Mouse (Mus musculus) forebrain, embryonic 14.5 days (tissue): Measurements from ENCODE around the gene Wdr54. TPM values are rescaled to one million over a fixed set of nuclear protein-coding genes. Genes with fewer than 3 reads are reported as not detected.
A peak's percentile ranks its signal among the peaks of the same experiment; 100 is the strongest.

Experiments used
- ATAC-seq: fragments of 200-750 bp; cut with Nextera tagmentation; 2 replicates; pipeline ENCODE4 v1.8.0; 2017; ENCODE audit warnings: mild to moderate bottlenecking, moderate library complexity
- DNase-seq: peaks from one replicate; pipeline ENCODE4 v3.0.0-alpha.2; 2015; ENCODE audit warnings: low spot score
- H3K27ac ChIP-seq: fragments of 300-500 bp; sonication (generic); 2 replicates; pipeline ENCODE4 v1.5.1; 2014; ENCODE audit warnings: low read depth, mild to moderate bottlenecking, control low read depth, low read length, moderate library complexity
- H3K27me3 ChIP-seq: fragments of 300-500 bp; sonication (generic); replicated peaks from 2 replicates; pipeline ENCODE4 v1.6.1; 2014; ENCODE audit warnings: low read length, control low read depth, mixed read lengths; ENCODE audit not compliant: control insufficient read depth, insufficient read depth
- H3K36me3 ChIP-seq: fragments of 300-500 bp; sonication (generic); 2 replicates; pipeline ENCODE4 v1.6.1; 2014; ENCODE audit warnings: low read length, control low read depth; ENCODE audit not compliant: control insufficient read depth, insufficient read depth
- H3K4me1 ChIP-seq: fragments of 300-500 bp; sonication (generic); 2 replicates; pipeline ENCODE4 v1.6.1; 2014; ENCODE audit warnings: antibody characterized with exemption, low read length, control low read depth; ENCODE audit not compliant: control insufficient read depth, insufficient read depth
- H3K4me2 ChIP-seq: fragments of 300-500 bp; sonication (generic); 2 replicates; pipeline ENCODE4 v1.6.1; 2014; ENCODE audit warnings: mild to moderate bottlenecking, control low read depth, low read length
- H3K4me3 ChIP-seq: fragments of 300-500 bp; sonication (generic); 2 replicates; pipeline ENCODE4 v1.5.1; 2014; ENCODE audit warnings: low read depth, low read length, control low read depth
- H3K9ac ChIP-seq: fragments of 300-500 bp; sonication (generic); 2 replicates; pipeline ENCODE4 v1.6.1; 2014; ENCODE audit warnings: mild to moderate bottlenecking, low read length, control low read depth, moderate library complexity
- H3K9me3 ChIP-seq: fragments of 300-500 bp; sonication (generic); replicated peaks from 2 replicates; pipeline ENCODE4 v1.6.1; 2016; ENCODE audit warnings: low read length, control low read depth, mixed read lengths; ENCODE audit not compliant: control insufficient read depth
- WGBS: fragments of 180-500 bp; shearing (Covaris S2); extraction: QIAGEN DNeasy Blood & Tissue Kit; methylation state at CpG from one replicate; pipeline ENCODE4 v1.1.7; 2014; 5-methylcytosine and 5-hydroxymethylcytosine counted together
- polyA plus RNA-seq: library from polyadenylated mRNA; unstranded; fragments of >200 nt; fragmentation: Nextera tagmentation; extraction: Ambion mirVana; gene quantifications from 2 replicates; pipeline ENCODE4 v1.2.1, GENCODE M21; 2014

The Wdr54 gene
- polyA plus RNA-seq, 1 experiment from 2014 or later = 23.9 TPM

DNA sequence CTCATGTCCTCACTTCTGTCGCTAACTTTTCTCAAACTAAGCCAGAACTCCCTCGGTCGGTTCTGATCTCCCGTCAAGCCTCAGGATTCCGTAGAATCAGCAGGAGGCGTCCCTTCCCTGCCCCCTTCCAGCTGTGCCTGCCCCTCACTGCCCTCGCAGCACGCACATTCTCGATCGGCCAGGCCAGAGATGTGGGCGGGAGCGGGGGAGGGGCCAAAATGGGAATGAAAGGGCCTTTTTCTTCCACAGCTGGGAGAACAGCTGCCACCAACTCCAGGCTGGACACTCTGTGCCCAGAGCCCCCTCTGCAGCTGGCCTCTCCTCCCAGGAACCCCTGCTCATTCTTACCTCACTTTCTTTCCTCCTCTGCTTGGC, 18.6 kb downstream of the Wdr54 start:
- H3K36me3 ChIP-seq = no peaks in the 10 kb centered on the region
- ATAC-seq (peak; percentile 43), DNase-seq (peak; percentile 55)
- peak overlapping the region; percentile 33 for H3K4me3 ChIP-seq
- H3K27me3 ChIP-seq = peaks cover 12% of the 10 kb centered on the region; the same call in 1 of the 2 replicates
- peak overlapping the region; percentile 67 for H3K9ac ChIP-seq
- H3K4me2 ChIP-seq = peak overlapping the region; percentile 67
- 2% methylated on average over 12 of the region's 12 CpGs for WGBS
- H3K4me1 ChIP-seq = peaks cover 19% of the 10 kb centered on the region
- H3K9me3 ChIP-seq = no peaks in the 10 kb centered on the region
- H3K27ac ChIP-seq = peak overlapping the region; percentile 80

DNA sequence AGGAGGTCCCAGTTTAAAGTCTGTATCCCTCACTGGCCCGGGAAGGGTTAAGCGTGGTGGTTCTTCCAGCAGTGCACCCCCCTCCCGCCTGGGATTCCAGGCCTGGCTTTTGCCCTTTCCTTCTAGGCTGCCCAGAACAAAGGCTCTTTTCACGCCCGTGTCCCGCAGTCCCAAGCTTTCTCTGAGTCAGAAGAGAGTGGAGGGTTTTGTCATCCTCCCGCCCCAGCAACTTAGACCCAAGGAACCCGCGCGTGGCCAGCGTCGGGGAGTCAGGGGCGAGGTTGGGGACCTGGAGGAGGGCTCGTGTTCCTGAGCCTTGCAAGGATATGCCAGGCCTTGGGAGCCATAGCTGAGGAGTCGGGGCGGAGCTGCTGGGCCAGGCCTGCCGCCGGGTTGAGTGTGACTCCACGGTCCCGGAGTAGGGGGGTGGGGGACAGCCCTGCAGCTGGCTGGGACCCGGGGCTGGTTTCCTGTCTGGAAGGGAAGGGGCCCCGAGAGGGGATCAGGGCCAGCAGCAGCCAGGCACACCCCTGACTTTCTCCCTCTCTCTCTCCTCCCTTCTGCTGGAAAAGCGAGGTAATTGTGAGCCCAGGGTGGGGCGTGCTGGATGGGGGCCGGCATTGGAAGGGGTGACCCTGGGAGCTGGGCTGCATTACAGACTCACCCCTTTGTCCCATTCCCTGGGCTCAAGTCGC, 19.2 kb downstream of the Wdr54 start:
- WGBS = under 1% methylated on average over 22 of the region's 26 CpGs

DNA sequence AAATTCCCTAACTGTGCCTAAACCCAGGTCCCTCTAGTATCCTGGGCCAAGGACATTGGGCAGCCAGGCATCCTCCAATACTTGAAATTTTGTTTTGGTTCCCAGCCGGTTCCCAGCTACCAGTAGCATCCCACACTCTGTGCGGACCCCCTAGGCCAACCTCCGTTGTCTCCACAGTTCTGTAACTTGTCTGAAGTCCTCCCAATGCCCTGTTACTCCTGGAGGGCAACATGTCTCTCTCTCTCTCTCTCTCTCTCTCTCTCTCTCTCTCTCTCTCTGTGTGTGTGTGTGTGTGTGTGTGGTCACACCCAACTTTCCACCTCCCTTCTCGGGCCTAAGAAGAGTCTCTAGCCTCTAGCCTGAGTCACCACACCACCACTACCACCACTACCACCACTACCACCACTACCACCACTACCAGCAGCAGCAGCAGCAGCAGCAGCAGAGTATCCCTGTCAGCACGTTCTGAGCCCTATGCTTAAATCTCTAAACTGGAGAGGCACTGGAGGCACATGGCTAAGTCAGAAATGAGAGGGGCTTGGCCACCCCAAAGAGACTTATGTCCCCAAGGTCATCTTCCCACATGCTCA, 19.8 kb downstream of the Wdr54 start:
- ATAC-seq (no peak), DNase-seq (no peak)
- WGBS = 24% methylated on average over 5 of the region's 5 CpGs
- H3K4me2 ChIP-seq = peak overlapping the region; percentile 67
- peak overlapping the region; percentile 67; the same call in 1 of the 2 replicates for H3K9ac ChIP-seq
- H3K36me3 ChIP-seq = no peaks in the 10 kb centered on the region
- H3K4me1 ChIP-seq = peaks cover 12% of the 10 kb centered on the region
- peak overlapping the region; percentile 80; the same call in 1 of the 2 replicates for H3K27ac ChIP-seq
- peak overlapping the region; percentile 33; the same call in 1 of the 2 replicates for H3K4me3 ChIP-seq
- no peaks in the 10 kb centered on the region for H3K9me3 ChIP-seq
- H3K27me3 ChIP-seq = peaks cover 8% of the 10 kb centered on the region; the same call in 1 of the 2 replicates

More for the DNA sequence above, 19.2 kb downstream of the Wdr54 start:
- peak; percentile 47 for DNase-seq
- ATAC-seq = peak; percentile 77
- Histone ChIP-seq H3K36me3 (no peaks in the 10 kb centered on the region), H3K4me1 (peaks cover 14% of the 10 kb centered on the region), H3K9ac (peak overlapping the region; percentile 67), H3K4me3 (peak overlapping the region; percentile 33), H3K4me2 (peak overlapping the region; percentile 67), H3K27ac (peak overlapping the region; percentile 80), H3K27me3 (peaks cover 12% of the 10 kb centered on the region; the same call in 1 of the 2 replicates), H3K9me3 (no peaks in the 10 kb centered on the region)

DNA sequence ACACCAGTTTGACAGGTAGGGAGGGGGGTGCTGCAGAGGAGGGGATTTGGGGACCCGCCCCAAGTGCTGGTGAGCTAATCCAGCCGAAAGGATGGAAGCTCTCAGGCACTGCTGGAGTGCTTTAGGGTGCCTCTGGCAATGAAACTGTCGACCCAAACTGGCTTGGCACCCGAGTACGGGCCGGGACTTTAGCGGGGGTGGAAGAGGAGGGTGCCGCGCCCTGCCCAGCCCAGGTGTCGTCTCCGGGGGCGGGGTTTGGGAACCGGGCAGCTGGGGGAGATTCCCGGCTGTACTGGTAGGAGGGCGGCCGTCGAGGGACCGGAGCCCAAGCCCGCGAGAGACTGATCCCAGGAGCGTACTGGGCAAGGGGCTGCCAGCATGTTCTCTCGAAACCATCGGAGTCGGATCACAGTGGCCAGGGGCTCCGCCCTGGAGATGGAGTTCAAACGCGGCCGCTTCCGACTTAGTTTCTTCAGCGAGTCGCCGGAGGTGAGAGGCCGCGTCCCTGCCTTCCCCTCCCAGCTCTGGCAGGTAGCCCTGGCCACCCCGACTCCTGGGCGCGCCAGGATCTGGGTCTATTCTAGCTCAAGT, 20.5 kb downstream of the Wdr54 start:
- 7% methylated on average over 36 of the region's 37 CpGs for whole genome bisulfite sequencing
- Histone ChIP-seq H3K4me1 (peaks cover 12% of the 10 kb centered on the region), H3K27me3 (peaks cover 7% of the 10 kb centered on the region; the same call in 1 of the 2 replicates), H3K36me3 (no peaks in the 10 kb centered on the region), H3K4me3 (no peak overlapping the region), H3K4me2 (peak overlapping the region; percentile 67), H3K27ac (no peak overlapping the region), H3K9me3 (no peaks in the 10 kb centered on the region), H3K9ac (no peak overlapping the region)
- DNase-seq = no peak
- no peak for ATAC-seq

DNA sequence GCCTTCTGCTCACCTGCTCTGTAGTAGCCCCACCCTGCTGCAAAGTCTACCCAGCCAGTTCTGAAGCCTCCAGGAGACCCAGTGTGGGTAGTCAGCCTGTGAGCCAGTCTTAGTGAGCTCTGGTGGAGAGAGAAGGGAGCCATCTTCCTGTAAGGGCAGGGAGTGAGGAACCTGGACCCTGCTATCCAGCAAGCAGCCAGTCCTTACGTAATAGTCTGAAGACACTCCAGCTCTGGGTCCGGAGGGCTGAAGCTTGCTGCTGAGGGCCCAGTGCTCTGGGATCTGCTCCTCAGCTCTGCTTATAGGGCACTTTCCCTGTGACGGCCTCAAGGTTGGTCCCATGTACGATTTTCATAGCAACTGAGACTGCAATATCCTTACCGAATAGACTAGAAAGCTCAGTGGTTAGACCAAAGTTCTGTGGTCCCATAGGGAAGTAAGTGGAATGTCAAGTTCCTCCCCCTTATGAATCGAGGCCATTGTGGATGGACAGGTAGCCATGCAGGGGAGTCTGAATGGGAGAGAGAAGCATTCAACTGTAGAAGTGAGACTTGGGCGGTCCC, 21.2 kb downstream of the Wdr54 start, which contains the start of gene Rtkn:
Gene Rtkn, plus strand, starts transcription at position 513 of the 563 bp plus-strand sequence.
- Histone ChIP-seq H3K4me3 (no peak within 1 kb of the TSS), H3K9ac (no peak within 1 kb of the TSS), H3K4me2 (peak within 1 kb of the TSS; percentile 67), H3K9me3 (no peaks in the 10 kb centered on the region), H3K27me3 (peaks cover 7% of the 10 kb centered on the region; the same call in 1 of the 2 replicates), H3K4me1 (peaks cover 12% of the 10 kb centered on the region), H3K27ac (no peak within 1 kb of the TSS), H3K36me3 (no peaks in the 10 kb centered on the region)
- ATAC-seq = no peak
- DNase-seq = no peak
- WGBS = 56% methylated on average over 7 of the region's 7 CpGs

DNA sequence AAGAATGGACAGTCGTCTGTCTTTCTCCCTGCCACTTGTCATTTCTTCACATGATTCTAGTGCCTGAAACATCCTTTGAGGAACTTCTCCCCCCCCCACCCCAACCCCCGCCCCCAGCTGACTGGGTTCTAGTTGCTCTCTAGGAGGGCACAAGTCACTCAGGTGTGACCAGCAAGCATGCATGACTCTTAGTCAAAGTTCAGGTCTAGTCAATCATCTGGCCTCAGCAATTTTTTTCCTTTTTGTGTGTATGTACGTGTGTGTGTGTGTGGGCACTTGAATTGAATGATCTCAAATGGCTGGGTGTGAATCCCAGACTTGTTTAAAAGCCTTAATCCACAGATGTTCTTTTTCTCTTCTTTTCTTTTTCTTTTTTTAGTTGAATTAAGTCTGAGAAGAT, 22.0 kb downstream of the Wdr54 start:
- DNase-seq = no peak
- H3K4me3 ChIP-seq = no peak overlapping the region
- peaks cover 12% of the 10 kb centered on the region for H3K4me1 ChIP-seq
- peaks cover 7% of the 10 kb centered on the region; the same call in 1 of the 2 replicates for H3K27me3 ChIP-seq
- H3K4me2 ChIP-seq = no peak overlapping the region
- H3K9me3 ChIP-seq = no peaks in the 10 kb centered on the region
- no peak overlapping the region for H3K9ac ChIP-seq
- no peak for ATAC-seq
- H3K27ac ChIP-seq = no peak overlapping the region
- WGBS = 70% methylated on average over 3 of the region's 3 CpGs
- H3K36me3 ChIP-seq = no peaks in the 10 kb centered on the region

DNA sequence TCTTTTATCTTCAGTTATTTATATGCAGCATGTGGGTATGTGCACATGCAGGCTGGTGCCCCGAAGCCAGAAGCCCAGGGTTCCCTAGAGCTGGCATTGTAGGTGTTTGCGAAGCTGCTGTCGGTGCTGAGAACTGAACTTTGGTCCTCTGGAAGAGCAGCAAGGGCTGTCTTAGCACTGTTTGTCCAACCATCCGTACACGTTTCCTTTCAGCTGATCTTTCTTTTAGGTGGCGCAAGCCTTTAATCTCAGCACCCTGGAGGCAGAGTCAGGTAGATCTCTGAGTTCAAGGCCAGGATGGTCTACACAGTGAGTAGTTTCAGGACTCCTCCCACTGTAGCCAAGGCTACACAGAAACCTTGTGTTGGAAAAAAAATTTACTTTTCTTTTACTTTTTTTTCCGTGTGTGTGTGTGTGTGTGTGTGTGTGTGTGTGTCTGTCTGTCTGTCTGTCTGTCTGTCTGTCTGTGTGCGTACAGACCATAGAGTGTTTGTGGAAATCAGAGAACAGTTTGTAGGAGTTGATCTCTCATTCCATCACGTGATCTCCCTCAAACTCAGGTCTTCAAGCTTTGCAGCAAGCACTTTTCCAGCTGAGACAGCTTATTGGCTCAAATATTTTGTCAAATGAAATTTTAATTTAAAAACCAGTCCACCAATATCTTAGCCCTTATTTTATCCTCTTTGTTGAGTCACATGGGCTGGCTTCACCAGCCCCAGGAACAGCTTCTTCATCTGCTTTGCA, 23.8 kb downstream of the Wdr54 start:
- H3K36me3 ChIP-seq = no peaks in the 10 kb centered on the region
- H3K4me2 ChIP-seq = no peak overlapping the region
- no peak overlapping the region for H3K4me3 ChIP-seq
- H3K9me3 ChIP-seq = no peaks in the 10 kb centered on the region
- no peak overlapping the region for H3K9ac ChIP-seq
- WGBS = 81% methylated on average over 9 of the region's 9 CpGs
- no peak for DNase-seq
- peaks cover 7% of the 10 kb centered on the region; the same call in 1 of the 2 replicates for H3K27me3 ChIP-seq
- no peak for ATAC-seq
- H3K27ac ChIP-seq = no peak overlapping the region
- H3K4me1 ChIP-seq = peaks cover 8% of the 10 kb centered on the region

DNA sequence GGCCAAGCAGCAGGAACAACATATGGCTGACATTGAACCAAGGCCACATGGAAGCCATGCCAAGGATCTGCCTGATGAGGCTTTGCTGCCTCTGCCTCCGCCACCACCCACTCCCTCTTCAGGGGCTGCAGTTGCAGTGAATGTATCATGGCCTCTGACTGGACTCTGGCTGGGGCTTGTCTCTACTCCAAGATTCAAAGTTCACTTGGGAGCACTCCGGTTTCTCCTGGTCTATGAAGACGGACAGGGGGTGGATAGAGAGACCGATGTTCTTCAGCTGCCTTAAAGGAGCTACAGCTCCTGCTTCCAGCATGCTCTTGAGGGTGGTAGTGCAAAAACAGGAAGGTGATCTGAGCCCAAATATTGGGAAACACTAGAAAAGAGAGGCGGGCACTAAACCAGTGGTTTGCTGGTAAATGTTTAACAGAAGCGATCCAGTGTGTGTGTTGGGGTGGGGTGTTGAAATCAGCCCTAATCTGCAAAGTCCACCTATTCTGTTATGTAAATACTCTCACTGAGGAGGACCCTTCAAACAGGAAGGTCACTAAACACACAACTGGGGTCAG, 24.6 kb downstream of the Wdr54 start:
- H3K4me3 ChIP-seq = no peak overlapping the region
- DNase-seq (no peak), ATAC-seq (no peak)
- no peaks in the 10 kb centered on the region for H3K36me3 ChIP-seq
- H3K9ac ChIP-seq = no peak overlapping the region
- no peaks in the 10 kb centered on the region for H3K9me3 ChIP-seq
- peaks cover under 1% of the 10 kb centered on the region; the same call in 1 of the 2 replicates for H3K4me1 ChIP-seq
- H3K27ac ChIP-seq = no peak overlapping the region
- WGBS = 82% methylated on average over 6 of the region's 6 CpGs
- peaks cover 1% of the 10 kb centered on the region; the same call in 1 of the 2 replicates for H3K27me3 ChIP-seq
- H3K4me2 ChIP-seq = no peak overlapping the region
